Mouse (Mus musculus) ovary, postnatal 36 days (tissue): ENCODE data around the gene Nrp2.

ENCODE experiments used
- DNase-seq: peaks from one replicate; pipeline ENCODE4 v3.0.0; 2022; ENCODE audit warnings: low spot score, mixed read lengths

Nrp2 gene

DNA sequence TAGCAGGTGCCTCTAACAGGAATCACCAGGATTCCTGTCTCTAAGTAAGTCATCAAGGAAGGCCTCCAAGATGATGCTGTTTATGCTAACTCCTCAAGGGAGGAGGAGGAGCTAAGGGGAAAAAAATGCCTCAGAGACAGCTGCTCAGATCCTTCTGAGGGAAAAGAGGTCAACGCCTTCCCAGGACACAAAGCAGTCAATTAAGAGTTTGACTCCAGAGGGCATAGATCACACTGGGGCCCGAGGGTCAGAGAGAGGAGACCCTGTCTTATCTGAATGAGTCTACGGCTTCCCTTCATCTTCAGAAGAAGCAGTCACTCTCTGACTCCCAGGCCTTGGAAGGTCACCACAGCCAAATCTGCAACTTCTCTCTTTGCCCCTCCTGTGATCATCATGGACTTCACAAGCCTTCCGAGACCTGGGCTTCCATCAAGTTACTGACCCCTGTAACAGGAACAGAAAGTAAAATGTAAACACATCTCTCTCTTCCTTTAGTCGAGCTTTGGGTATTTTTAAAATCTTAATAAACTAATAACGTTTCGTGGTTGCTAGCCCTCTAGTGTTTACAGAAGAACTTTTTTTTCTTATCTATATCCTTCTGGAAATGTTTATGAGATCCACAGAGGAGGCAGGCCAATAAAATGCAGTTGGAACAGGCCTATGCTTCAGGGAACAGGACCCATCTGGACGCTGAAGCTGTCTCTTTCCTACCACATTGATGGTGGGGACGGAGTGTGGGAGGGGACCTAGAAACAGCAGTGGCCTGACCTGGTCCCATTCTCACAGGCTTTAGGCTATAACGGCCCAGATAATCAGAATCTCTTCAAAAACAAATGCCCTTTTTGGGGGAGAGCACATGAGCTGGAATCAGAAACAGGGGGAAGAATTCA lies 118.7 kb downstream of the Nrp2 start:
- no peak for DNase-seq

DNA sequence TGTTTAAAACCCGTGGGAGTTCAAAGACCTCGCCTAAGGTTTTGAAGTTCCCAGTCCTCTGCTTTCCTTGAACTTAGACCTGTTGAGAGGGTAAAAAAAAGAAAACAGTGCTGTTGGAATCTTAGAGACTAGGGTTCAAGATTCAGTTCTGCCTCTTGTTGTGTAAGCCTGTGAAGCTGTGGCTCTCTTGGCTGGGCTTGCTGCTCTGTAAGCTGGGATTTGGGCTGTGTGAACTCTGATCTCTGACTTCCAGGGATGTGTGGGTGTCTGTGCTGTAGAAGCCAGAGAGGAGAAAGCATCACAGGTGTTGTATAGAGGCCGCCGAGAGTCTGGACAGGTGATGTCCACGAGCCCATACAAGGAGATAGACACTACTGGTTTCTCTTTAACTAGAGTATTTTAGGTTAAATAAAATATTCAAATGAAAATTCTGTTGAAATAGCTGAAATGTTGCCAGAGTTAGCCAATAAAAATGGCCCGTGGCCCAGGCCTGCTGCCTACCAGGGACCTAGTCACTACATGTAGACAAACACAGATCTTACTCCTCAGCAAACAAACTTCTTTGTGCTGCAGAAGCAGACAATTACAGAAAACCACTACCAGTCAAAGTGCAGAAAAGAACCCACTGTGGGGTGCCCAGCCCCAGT lies 120.6 kb downstream of the Nrp2 start:
- DNase-seq = no peak

DNA sequence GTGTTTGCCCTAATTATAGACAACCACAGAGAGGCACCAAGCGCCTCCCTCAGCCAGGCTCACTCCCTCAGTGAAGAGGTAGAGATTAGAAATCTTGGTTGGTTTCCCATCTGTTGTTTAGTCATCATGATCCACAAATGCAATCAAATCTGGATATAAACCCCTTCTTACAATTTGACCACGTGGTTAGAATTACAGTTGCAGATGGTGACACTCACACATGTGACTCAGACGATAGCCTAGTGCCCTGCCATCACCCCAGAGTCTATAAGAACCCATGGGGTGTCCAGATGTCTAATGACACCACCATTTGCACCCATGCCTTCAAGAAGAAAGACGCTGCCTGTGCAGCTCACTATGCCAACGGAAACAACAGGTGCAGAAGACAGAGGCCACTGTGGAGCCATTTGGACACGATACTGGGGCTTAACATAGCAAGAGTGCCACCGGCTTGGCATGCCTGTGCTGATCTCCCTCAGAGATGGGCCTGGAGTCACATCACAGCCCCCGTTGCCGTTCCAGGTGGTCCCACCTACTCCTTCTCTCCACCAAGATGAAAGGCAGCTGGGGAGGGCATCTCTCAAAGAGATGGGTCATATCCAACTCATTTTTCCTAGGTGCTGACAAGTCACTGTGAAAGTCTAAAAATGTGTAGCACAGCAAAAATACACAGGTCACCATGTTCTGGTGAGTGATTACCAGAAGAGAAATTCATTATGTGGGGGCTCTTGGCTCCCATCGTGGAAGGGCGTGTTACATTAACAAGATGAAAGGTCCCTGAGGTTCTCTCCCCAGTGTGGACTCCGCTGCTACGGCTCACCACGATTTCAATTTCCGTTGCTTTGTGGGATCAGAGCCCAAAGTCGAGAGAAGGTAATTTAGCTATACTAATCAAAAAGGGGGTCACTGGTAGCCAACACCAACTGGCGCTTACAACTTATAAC lies 123.0 kb downstream of the Nrp2 start:
- DNase-seq = no peak

DNA sequence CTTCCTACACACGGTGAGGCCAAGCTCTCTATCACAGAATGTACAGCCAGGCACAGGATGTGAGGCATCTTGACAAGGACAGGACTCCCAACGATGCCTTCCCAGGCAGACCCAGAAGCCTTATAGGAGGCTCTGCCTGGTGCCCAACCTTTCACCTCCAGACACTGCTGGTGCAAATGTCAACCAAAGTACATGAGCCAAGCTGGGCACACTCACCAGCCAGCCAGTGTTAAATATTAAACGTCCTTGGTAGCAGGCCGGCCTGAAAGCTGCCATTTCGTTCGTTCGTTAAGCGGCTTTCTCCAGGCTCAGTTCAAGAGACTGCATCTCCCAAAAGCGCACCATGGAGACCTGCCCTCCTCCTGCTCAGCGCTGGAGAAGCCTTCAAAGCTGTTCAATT lies 124.2 kb downstream of the Nrp2 start:
- no peak for DNase-seq

DNA sequence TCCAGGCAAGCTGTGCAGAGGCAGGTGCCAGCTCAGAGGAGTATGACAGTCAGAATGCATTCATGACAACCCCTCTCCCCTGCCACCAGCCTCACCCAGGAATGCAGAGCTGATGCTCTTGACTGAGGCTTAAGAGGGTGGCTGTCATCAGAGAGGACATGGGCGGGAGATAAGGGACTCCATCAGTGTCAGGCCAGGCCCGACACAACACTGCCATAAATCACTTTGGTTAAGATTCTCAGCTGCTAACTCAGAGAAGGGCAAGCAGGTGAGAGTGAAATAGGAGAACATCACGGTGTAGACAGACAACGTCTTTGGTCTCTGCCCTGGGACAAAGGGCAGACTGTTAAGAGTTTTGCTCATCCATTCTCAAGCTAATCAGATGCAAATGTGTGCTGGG lies 125.1 kb downstream of the Nrp2 start:
- no peak for DNase-seq

DNA sequence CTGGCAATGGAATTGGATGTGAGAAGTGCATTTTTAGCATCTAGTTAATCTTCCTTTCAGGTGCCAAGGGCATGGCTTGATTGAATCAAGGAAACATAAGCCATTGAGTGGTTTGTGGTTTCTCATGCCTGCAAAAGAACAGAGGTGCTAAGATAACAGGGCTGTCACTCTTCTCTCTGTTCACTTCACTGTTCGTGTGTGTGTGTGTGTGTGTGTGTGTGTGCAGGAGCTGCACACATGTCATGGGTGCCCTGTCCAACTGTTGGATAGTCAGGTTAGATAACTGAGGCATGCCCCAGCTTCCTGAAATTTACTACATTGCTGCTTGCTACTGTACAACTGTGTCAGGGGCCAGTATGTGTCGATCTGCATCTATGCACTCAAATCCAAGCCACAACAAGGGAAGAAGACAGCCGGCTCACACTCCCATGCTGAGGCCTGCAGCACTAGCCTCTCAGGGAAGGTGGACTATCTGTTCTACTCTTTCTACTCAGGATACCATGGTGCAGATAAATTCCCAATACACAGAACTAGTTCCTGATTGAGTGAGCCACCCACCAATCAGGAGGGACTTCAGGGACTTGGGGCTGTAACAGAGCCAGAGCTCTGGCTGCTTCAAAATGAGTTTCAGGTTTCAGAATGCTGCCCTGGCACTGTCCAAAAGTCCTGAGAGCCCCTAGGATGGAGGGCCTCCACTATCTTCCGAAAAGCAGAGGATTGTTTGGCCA lies 126.8 kb downstream of the Nrp2 start:
- no peak for DNase-seq

DNA sequence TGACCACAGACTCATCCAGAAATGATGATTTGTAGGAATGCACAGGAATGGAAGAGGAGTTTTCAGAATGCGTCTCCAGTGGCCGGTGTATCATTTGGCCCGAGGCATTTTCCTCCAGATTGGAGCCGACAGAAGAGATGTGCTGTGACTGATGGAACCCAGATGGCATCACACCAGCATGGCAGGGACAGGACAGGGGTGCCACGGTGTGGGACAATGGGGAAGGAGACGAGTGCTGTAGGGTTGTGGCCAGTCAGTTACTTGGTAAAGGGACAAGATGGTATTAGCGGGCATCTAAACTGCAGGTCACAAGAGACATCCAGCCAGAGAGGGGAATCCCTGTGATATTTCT lies 127.3 kb downstream of the Nrp2 start:
- no peak for DNase-seq

DNA sequence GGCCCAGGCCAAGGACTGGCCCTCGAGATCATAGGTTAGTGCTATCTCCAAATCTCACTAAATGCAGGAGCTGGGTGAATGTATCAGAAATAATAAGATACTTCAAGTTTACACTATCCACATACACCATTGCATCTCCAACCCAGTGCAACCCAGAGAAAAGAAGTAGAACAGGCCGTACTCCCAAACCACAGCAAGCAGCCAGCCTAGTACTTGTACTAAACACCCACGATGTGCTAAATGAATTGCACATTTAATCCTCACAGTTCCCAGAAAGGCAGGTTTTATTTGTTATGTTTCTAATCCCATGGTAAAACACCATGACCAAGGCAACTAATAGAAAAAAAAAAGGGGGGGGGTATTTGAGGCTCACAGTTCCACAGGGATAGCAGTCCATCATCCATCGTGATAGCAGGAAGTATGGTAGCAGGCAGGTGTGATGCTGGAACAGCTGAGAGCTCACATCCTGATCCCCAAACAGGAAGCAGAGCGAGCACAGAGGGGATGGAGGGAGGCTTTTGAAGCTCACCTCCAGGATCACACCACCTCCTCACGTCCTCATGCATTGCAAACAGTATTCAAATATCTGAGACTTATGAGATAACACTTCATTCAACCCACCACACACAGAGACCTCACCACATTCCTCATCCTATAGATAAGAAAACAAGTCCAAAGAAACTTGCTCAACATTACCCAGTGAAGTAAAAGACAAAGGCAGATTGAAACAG lies 128.8 kb downstream of the Nrp2 start:
- no peak for DNase-seq

DNA sequence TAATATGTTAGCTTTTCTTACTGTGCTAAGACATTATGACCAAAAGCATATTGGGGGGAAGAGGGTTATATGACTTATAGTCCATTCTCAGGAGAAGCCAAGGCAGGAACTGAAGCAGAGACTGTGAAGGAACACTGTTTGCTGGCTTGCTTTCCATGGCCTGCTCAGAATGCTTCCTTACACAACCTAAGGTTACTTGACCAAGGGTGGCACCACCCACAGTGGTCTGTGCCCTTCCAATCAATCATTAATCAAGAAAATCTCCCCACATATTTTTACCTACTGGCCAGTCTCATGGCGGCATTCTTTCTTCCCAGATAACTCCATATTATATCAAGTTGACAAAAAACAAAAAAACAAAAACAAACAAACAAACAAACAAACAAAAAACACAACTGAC lies 130.3 kb downstream of the Nrp2 start:
- no peak for DNase-seq

DNA sequence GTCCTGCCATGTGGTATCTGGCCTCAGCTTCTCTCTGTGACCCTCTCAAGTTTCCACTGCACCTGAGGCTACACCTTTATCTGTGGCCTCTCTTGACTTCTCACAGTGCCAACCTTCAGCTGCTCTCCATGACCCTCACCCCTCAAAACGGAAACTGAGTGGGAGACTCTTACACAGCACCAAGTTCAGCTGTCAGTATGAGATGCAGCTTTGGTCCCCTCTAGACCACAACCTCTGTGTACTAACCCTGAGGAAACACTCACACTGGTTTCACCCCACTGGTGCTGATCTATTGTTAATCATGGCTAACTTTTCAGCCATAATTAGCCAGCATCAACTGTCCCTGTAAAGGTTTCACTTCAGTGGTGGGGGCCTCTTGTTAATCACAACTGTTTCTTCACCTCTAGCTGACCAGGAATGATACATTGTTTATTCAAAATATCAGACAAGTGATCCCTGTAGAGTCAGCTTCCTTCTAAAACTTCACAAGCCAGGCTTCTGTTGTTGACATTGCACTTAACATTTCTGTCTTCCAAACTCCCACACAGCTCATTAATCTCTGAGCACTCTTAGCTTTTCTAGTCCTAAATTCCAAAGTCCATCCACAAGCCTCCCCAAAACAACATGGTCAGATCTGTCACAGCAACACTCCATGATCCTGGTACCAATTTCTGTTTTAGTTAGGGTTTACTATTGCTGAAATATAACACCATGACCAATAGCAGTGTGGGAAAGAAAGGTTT lies 131.5 kb downstream of the Nrp2 start:
- no peak for DNase-seq

DNA sequence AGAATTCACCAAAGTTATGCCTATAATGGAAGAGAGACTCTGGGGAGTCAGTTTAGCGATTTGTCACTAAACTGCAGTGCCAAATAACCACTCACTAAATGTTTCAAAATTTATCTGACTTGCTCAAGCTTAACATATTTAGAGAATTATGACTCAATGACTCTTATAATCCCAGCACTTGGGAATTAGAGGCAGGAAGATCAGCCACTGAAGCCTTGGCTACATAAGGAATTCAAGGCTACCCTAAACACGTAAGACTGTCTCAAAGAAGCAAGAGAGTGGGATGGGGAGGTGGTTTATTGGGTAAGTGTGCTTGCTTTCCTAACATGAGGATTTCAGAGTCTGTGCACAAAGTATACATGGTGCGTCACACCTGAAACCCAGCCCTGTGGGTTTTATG lies 135.0 kb downstream of the Nrp2 start:
- DNase-seq = no peak

DNA sequence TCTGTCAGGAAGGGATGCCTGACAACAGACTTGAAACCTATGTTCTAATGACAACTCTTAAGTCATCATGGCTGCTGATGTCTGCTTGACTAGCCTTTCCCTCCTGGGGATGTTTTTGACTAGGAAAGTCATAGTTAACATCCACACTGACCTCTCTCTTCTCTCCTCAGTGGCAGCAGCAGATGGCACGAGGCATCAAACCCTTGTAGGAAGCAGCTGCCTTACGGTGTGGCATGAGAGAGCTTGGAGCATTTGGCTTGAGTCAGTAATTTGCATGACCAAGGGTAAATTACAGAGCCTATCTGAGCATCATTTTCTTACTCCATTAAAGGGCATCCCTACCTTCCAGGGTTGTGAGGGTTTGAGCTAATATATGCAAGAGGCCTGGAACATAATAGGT lies 135.5 kb downstream of the Nrp2 start:
- no peak for DNase-seq

DNA sequence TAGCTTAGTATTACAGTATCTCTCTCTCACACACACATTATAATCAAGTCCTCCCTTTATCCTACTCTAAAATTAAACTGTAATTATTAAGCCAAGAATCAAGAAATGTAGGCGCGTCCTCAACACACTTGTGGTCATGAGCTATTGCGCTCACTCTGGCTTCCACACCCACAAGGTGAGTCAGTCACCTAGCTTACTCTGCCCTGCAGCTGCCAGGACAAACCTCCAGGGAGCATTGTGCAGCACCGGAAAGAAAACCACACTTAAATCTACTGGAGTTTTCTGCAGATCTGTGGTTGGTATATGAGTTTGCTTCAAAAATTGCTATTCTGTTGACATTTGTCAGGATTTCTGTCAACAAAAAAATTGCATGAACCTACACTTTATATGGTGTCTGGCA lies 140.1 kb downstream of the Nrp2 start:
- DNase-seq = no peak

DNA sequence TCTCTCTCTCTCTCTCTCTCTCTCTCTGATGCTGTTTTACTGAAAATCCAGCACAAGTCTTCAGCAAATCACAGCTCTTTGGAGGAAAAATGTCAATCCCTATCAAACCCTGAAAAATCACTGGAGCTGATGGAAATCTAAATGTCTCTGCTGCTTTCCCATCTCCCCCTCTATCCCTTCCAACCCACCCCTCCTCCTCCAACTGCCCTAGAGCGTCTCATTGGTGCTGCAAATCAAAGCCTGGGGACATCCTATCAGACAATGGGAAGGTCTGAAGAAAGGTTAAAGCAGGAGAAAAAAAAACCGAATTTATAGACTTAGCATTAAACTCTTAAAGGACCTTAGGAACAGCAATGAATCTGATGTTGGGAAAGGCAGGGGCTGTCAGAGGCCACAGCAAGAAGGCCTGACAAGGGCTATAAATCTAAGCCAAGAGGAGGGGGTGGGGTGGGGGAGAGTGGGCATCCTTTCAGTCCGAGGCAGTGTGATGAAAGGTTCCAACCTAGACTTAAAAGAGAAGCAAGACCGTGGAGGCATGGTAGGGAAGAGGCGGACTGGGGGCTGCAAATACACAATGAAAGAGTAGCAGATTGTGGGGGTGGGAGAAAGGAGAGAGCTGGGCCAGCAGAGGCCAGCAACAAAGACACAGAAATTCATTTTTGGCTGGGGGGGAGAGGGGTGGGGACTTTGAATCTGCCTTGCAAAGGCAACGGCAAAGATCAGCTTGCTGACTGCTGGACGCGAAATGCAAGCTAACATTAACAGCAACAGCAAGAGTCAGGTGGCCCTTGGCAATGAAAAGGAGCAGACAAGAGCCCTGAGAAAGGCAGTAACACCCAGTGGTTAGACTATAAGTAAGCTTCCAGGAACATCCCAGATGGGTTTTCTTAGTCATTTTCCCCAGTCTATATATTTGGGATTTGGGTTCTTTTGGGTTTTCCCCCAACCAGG lies 148.2 kb downstream of the Nrp2 start:
- DNase-seq = no peak

DNA sequence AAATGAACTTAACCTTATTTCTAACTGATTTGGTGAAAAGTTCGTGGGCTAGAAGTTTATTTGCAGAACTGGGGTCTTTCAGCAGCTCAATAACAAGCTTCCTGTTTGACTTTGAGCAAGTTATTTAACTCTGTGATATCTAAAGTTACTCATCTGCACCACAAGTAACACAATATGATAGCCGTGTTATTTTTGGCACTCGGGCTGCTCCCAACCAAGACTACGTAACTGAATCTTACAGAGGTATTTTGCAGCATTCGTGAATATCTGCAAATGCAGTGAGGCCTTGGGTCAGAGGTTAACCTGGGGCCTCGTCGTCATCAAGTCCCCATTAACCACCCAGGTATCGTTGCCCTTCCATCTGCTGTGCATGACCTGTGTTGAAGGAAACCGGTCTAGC lies 150.3 kb downstream of the Nrp2 start:
- DNase-seq = no peak

DNA sequence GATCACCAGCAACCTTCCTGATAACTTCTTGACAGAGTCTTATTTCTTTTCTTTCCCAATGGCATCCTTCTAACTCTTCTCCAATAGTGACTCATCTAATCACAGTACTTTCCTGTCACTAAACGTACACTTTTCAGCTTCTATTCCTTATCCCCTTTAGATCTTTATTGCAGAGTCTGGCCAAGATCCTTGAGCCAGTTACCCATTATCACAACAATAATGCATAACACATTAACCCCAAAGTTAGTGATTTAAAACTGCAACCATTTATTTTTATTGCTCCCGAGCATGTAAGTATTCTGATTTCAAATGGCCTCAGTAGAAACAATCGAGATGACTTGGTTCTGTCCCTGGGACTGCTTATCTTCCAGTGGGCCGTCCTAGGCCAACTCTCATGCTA lies 150.9 kb downstream of the Nrp2 start:
- no peak for DNase-seq

DNA sequence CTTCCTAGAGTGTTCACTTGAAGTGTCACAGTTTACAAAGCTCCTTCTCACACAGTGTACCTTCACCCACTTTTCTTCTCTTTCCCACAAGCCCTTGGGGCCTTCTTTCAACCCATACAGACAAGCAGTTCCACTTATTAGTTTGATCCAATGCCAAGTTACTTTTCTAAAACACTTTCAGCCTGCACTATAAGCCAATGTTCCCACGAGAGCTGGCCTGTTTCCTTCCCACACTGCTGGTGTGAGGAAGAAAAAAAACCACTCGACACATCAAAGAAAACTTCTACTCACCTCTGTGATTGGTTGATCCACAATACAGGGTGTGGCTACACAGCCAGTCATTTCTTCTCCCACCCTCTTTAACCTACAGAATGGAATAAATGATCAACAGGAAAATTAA lies 156.0 kb downstream of the Nrp2 start:
- no peak for DNase-seq

DNA sequence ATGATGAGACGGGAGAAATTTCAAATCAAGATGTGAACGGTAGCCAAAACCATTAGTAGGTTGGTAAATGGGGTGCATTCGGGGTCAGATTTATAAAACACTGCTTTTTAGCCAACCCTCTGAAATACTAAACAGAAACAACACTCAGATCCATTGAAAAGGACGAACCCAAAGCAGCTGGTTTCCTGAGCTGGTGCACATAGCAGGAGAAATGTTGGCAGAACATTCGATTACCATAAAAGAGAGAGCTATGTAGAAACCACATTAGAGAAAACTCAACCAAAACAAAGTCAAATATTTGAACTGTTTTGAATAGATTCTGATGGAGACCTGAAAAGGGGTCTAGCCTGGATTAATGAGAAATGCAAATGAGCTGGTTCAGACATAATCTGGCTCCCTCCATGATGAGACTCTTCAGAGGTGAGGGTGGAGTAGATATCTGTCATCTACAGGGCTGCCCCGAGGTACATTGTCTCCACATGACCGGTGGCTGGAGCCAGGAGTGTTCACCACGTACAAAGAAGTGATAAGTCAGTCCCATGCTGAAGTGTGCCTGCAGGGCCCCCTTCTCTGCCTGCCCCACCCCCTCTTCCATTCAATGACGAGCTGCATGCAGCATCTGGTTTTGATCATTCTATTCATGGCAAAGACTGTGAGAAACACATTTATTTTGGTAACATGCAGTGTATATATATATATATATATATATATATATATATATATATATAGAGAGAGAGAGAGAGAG lies 156.6 kb downstream of the Nrp2 start:
- no peak for DNase-seq

DNA sequence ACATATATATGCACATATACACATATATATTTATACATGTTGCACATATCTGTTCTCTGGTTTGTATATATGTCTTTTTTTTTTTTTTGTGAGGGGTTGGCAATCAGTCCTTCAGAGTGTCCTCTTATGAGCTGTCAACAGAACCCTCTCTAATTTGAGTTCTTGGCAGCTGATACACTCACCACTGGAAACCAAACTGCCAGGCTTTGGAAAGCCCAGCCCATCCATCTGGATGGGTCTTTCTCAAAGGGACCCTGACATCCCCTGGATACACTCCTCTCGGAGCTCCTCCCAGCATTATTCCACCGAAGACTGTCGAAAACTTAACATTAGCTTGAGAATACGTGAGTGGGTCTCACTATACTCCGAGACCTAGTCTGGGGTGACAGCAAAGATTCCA lies 157.2 kb downstream of the Nrp2 start:
- DNase-seq = no peak
